Mouse (Mus musculus) testis, adult 2 months (tissue): ENCODE data around the gene Syna.

ENCODE experiments used
- CTCF ChIP-seq: fragments of 200-500 bp; IDR thresholded peaks from 2 replicates; pipeline ENCODE4 v1.5.1; 2012; ENCODE audit warnings: low read depth, mild to moderate bottlenecking, inconsistent platforms, low read length, moderate library complexity; ENCODE audit not compliant: control insufficient read depth, insufficient read depth, insufficient replicate concordance
- POLR2A ChIP-seq: fragments of 200-500 bp; IDR thresholded peaks from 2 replicates; pipeline ENCODE4 v1.6.1; 2012; ENCODE audit warnings: low read depth, mild to moderate bottlenecking, inconsistent platforms, low read length, moderate library complexity; ENCODE audit not compliant: control insufficient read depth

DNA sequence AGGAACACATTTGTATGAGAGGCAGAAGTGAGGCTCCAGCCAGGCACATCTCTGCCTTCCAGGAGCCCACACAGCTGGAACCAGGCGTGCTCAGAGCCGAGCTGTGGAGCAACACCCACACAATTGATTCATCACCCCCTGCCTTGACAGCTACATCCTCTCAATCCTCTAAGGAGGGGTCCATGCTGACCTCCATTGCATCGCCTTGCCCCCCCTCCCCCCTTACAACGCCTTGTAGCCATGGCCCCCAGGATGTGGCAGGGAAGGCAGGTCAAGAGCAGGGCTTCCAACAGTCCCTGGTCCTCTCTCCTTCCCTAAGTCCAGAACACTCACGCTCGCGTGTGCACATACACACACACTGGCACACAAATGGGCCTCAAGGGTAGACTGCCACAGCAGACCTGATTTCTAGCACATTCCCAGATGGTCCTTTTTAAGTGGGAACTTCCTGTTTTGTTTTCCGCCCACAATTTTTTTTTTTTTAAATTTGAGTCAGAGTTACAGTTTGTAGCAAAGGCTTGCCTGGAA lies 9.1 kb upstream of the Syna start:
- TF ChIP-seq CTCF (no peak), POLR2A (no peak)
